Mouse (Mus musculus) left cerebral cortex, adult 2 months (tissue): Measurements from ENCODE around the gene Zbtb8os. TPM values are rescaled to one million over a fixed set of nuclear protein-coding genes. Genes with fewer than 3 reads are reported as not detected.

Experiments used
- DNase-seq, 2 experiments: peaks; one replicate each; pipeline ENCODE4 v3.0.0; 2021 to 2022; ENCODE audit warnings: low spot score in 2 of 2, mixed read lengths in 1 of 2; ENCODE audit errors: extremely low spot score in 1 of 2
- H3K27ac ChIP-seq: fragments of 200-600 bp; 2 replicates; pipeline ENCODE4 v1.8.1; 2022
- H3K4me3 ChIP-seq: fragments of 200-600 bp; 2 replicates; pipeline ENCODE4 v1.8.1; 2022
- CTCF ChIP-seq: fragments of 200-600 bp; IDR thresholded peaks from 2 replicates; pipeline ENCODE4 v1.8.1; 2022; ENCODE audit warnings: antibody characterized with exemption, mild to moderate bottlenecking, moderate library complexity
- intact Hi-C: fragments of 180-260 bp; cut with DNase I; formaldehyde crosslinking; loops from one replicate; pipeline ENCODE4 v1.15.1; 2025
- total RNA-seq, 2 experiments: library from RNA; stranded (reverse); gene quantifications; 2 replicates each; pipeline ENCODE4 v1.2.3; 2021

Gene Zbtb8os
- total RNA-seq, 2 experiments from 2014 or later: 29.4 to 30.1 TPM

GRCm38 (mm10) chr4:129364379-129364778 is 28.9 kb downstream of the Zbtb8os start:
- intact Hi-C loops: no loop called here
- DNase-seq: no peak
- no peak for TF ChIP-seq CTCF
- Histone ChIP-seq H3K27ac (no peak overlapping the region), H3K4me3 (no peak overlapping the region)

DNA sequence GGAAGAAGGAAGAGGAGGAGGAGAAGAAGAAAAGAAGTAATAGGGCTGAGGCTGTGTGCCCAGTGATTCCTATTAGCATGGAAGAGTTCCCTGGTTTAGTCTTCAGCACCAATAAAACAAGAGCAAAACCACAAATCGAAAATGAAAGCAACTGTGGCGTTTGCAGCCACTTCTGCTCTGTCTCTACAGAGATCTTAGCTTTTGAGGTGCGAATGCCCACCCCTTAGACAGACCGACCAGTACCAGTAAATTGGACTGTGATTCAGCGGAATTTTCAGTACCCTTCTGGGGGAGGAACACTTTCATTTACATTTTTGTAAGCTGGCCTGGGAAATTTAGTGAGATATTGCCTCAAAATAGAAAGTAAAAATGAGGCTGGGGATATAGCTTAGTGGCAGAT is 29.7 kb downstream of the Zbtb8os start:
- no peak for DNase-seq
- intact Hi-C loops: no loop called here
- no peak for TF ChIP-seq CTCF
- H3K4me3 ChIP-seq: no peak overlapping the region
- no peak overlapping the region for H3K27ac ChIP-seq

DNA sequence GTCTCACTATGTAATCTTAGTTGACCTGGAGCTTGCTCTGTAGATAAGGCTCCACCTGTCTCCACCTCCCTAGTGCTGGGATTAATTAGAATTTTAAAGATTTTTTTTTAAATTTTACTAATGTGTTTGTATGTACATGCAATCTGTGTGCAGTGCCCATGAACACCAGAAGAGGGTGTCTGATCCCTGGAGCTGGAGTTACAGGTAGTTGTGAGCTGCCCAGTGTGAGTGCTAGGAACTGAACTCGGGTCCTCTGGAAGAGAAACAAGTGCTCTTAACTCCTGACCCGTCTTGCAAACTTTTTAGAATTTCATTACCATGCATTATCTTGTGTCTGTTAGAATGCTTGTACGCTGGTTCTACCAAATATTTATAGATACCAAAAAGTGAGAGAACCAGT is 35.9 kb downstream of the Zbtb8os start:
- no peak; the same call in none of the 2 replicates for TF ChIP-seq CTCF
- intact Hi-C loops: no loop called here
- Histone ChIP-seq H3K27ac (no peak overlapping the region), H3K4me3 (no peak overlapping the region)
- no peak for DNase-seq

DNA sequence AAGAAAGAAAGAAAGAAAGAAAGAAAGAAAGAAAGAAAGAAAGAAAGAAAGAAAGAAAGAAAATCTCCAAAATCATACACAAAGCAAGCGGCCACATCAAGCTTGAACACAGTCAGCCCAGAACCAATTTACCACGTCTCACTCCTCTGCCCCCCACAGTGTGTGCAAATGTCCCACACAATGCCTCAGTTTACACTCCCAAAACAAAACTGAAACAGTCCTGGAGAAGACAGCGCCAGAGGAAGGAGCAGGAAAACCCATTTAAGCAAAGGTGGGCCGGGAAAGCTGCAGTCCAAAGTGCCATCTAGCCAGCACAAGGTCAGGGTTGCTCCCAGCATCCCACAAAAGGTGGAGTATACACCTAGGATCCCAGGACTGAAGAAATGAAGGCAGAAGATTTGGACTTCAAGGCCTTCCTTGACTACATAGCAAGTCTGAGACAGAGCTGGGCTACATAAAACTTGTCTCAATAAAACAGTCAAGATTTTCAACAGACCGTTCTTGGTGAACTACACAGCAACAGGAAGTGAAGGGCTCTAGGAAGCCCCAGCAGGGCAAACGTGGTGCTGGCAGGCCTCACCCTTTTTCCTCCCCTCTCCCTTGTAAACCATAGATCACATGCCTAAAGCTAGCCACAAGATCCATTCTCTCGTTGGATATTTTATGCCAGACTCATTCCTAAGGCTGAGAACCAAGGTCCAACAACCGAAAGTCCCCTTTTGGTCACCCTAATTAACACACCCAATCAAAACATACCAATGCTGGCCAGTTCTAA is 37.9 kb downstream of the Zbtb8os start:
- no peak overlapping the region for H3K4me3 ChIP-seq
- intact Hi-C loops: no loop called here
- no peak overlapping the region for H3K27ac ChIP-seq
- no peak for DNase-seq
- no peak for TF ChIP-seq CTCF

GRCm38 (mm10) chr4:129374219-129374755 is 38.8 kb downstream of the Zbtb8os start:
- DNase-seq: no peak
- Histone ChIP-seq H3K4me3 (no peak overlapping the region), H3K27ac (no peak overlapping the region)
- intact Hi-C loops: no loop called here
- TF ChIP-seq CTCF: no peak; the same call in 1 of the 2 replicates

DNA sequence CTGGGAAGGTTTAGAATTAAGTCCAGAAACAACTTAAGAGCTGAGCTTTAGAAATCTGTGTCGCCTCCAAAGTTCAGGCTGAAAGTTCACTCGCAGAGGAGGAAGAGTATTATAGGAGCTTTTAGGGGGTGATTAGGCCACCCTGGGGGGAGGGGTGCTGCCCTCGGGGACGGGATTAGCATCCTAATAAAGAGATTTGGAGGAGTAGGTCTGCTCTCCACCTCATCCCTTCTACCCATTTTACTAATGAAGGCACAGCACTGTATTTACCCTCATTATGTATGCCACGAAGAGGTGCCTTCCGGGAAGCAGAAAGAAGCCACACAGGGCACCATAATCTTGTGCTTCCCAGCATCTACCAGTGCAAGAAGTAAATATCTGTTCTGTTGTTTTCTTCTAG is 39.5 kb downstream of the Zbtb8os start:
- DNase-seq: no peak
- TF ChIP-seq CTCF: no peak
- intact Hi-C loops: no loop called here
- no peak overlapping the region for H3K4me3 ChIP-seq
- no peak overlapping the region for H3K27ac ChIP-seq

GRCm38 (mm10) chr4:129375821-129376220 is 40.3 kb downstream of the Zbtb8os start:
- no peak for DNase-seq
- TF ChIP-seq CTCF: no peak
- H3K27ac ChIP-seq: no peak overlapping the region
- no peak overlapping the region for H3K4me3 ChIP-seq
- intact Hi-C loops: no loop called here

DNA sequence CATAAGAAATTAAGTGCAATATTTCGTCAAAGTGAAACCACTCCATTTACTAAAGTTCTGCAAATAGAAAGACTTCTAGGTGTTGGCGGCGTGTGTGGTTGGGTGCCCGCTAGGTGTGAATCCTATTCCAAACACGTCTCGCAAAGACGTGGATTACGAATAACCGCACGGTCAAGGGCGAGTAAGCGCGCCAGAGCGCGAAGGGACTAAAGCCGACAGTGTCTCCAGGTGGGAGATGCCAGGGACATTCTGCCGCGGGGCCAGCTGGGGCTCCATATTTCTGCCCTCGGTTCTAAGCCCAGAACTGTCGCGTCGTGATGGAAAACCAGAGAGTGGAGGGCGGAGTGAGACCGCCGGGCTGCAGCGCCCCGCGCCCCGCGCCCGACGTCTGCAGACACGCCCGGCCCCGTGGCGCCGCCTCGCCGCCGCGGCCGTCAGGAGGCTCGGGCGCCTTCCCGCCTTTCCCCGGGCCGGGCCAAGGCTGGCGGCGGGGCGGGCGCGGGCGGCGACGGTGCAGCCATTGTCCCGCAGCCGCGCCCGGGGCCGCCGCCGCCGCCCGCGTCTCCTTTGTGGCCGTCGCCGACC is 41.6 kb downstream of the Zbtb8os start:
- intact Hi-C loops: no loop called here
- TF ChIP-seq CTCF: no peak
- peak overlapping the region; percentile 67 for H3K27ac ChIP-seq
- peak overlapping the region; percentile 68 for H3K4me3 ChIP-seq
- peak; percentile 29 to 43 for DNase-seq

- no peak; the same call in none of the 2 replicates for TF ChIP-seq CTCF
- peak; percentile 34 to 35 for DNase-seq
- Histone ChIP-seq H3K4me3 (peak within 1 kb of the TSS; percentile 68), H3K27ac (peak within 1 kb of the TSS; percentile 83)
- intact Hi-C loops: no loop called here
Observed at GRCm38 (mm10) chr4:129377601-129378390, 42.3 kb downstream of the Zbtb8os start, which contains the start of gene Zbtb8a. Gene Zbtb8a (minus strand): TSS chr4:129378116.

- DNase-seq: no peak
- no peak overlapping the region for H3K27ac ChIP-seq
- no peak overlapping the region for H3K4me3 ChIP-seq
- TF ChIP-seq CTCF: no peak
- intact Hi-C loops: no loop called here
Observed at GRCm38 (mm10) chr4:129379805-129380204, 44.3 kb downstream of the Zbtb8os start.

DNA sequence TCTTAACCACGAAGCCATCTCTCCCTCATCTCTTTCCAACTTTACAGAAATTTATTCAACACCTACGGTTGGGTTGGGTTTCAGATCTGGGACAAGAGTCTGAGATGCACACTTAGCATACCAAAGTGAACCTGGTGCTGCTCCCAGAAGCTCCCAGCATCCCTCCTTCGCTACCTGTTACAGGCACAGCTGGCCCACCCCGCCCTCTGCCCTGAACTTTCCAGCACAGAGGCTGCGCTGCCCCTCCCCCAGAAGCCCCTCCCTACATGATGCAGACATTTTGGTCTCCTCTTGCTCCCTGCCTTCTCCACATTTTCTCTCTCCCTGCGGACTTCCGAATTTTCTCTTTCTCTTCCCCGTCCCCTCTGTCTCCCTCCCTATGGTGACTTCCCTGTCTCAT is 45.7 kb downstream of the Zbtb8os start:
- no peak for DNase-seq
- H3K4me3 ChIP-seq: no peak overlapping the region
- no peak overlapping the region for H3K27ac ChIP-seq
- TF ChIP-seq CTCF: no peak
- intact Hi-C loops: no loop called here

- DNase-seq: no peak
- no peak overlapping the region for H3K27ac ChIP-seq
- no peak overlapping the region for H3K4me3 ChIP-seq
- TF ChIP-seq CTCF: no peak
- intact Hi-C loops: no loop called here
Observed at GRCm38 (mm10) chr4:129382029-129382428, 46.5 kb downstream of the Zbtb8os start.
